Mouse (Mus musculus) E14TG2a.4 (cell line): Measurements from ENCODE around the gene I0C0044D17Rik.

ENCODE experiments used
- CTCF ChIP-seq: conservative IDR thresholded peaks from 2 replicates; pipeline ENCODE4 v1.5.1; 2014; ENCODE audit warnings: low read length
- NANOG ChIP-seq: IDR thresholded peaks from 2 replicates; pipeline ENCODE4 v1.6.1; 2014; ENCODE audit warnings: borderline replicate concordance, low read length, mixed read lengths
- POU5F1 ChIP-seq: IDR thresholded peaks from 2 replicates; pipeline ENCODE4 v1.6.1; 2014; ENCODE audit warnings: low read length, borderline replicate concordance

- TF ChIP-seq CTCF: no peak
- TF ChIP-seq NANOG: no peak
- TF ChIP-seq POU5F1: no peak
These were observed 28.4 kb downstream of the I0C0044D17Rik start for GRCm38 (mm10) chr4:98795241-98795640.
